Comparison of ENCODE assay signal across 28 mouse cellular contexts in the genomic region with DNA sequence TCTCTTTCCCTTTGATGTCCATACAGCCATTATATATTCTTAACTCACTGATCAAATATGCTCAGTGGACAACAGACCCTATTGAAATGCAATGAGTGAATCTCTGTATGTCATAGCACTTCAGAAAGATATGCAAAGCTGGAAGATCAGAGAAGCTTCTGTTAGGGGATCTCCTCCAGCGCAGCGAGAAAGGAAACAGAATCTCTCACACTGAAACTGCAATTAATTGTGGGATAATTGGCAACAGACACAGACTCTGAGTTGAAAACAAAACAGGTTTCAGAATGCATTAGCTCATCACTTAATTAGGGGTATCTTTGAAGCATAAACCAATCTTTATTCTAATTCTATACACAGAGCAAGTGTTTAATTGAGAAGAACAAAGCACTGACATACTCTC.
DNase-seq lines count a peak whose midpoint lies in the region; ATAC-seq lines count a peak whose summit lies in the region.
"Had no signal": no experiment of that assay in that cellular context is flagged by ENCODE, and none has a peak within 500 bp of the region (broad histone marks: within the 10 kb centered on the region; RNA-seq: fewer than 3 reads in every experiment).

No protein-coding gene starts in this region.

- 56% methylated on average over 2 of the region's 2 CpGs for WGBS in forebrain, embryonic 11.5 days
- 12% methylated on average over 2 of the region's 2 CpGs for WGBS in forebrain, embryonic 15.5 days
- WGBS in forebrain, embryonic 14.5 days: 19% methylated on average over 2 of the region's 2 CpGs
- WGBS in midbrain, embryonic 15.5 days: 23% methylated on average over 2 of the region's 2 CpGs

- no peak overlapping the region for H3K4me3 ChIP-seq in forebrain, embryonic 11.5 days (ENCODE audit: low read depth, low read length)
- no peak overlapping the region for H3K4me3 ChIP-seq in forebrain, embryonic 15.5 days
- H3K4me3 ChIP-seq in forebrain, embryonic 14.5 days (ENCODE audit: low read depth, low read length): no peak overlapping the region
- H3K4me3 ChIP-seq in midbrain, embryonic 15.5 days: no peak overlapping the region
- H3K4me3 ChIP-seq: embryonic facial prominence, embryonic 13.5 days; hindbrain, embryonic 15.5 days; kidney, embryonic 15.5 days; left cerebral cortex, adult 2 months; limb, embryonic 15.5 days; megakaryocyte, embryonic 14.5 days; neural tube, embryonic 12.5 days had no signal

- no peaks in the 10 kb centered on the region for H3K4me1 ChIP-seq in forebrain, embryonic 11.5 days (replicated peaks; ENCODE audit: control insufficient read depth, insufficient read depth, low read length)
- peaks cover 4% of the 10 kb centered on the region; the same call in 1 of the 2 replicates for H3K4me1 ChIP-seq in forebrain, embryonic 15.5 days
- H3K4me1 ChIP-seq in forebrain, embryonic 14.5 days (ENCODE audit: control insufficient read depth, insufficient read depth, low read length): no peaks in the 10 kb centered on the region
- peaks cover 14% of the 10 kb centered on the region; the same call in 1 of the 2 replicates for H3K4me1 ChIP-seq in midbrain, embryonic 15.5 days
- H3K4me1 ChIP-seq: embryonic facial prominence, embryonic 13.5 days; kidney, embryonic 15.5 days; limb, embryonic 15.5 days; megakaryocyte, embryonic 14.5 days; neural tube, embryonic 12.5 days had no signal

- H3K9me3 ChIP-seq in forebrain, embryonic 11.5 days (ENCODE audit: control insufficient read depth, low read length): no peaks in the 10 kb centered on the region
- no peaks in the 10 kb centered on the region for H3K9me3 ChIP-seq in forebrain, embryonic 15.5 days
- H3K9me3 ChIP-seq in forebrain, embryonic 14.5 days (replicated peaks; ENCODE audit: control insufficient read depth, low read length): no peaks in the 10 kb centered on the region
- H3K9me3 ChIP-seq in midbrain, embryonic 15.5 days: no peaks in the 10 kb centered on the region
- H3K9me3 ChIP-seq: embryonic facial prominence, embryonic 13.5 days; hindbrain, embryonic 15.5 days; kidney, embryonic 15.5 days; limb, embryonic 15.5 days; megakaryocyte, embryonic 14.5 days; neural tube, embryonic 12.5 days had no signal

- no peak overlapping the region for H3K4me2 ChIP-seq in forebrain, embryonic 11.5 days (ENCODE audit: low read depth, low read length, severe bottlenecking)
- no peak overlapping the region for H3K4me2 ChIP-seq in forebrain, embryonic 15.5 days (replicated peaks)
- H3K4me2 ChIP-seq in forebrain, embryonic 14.5 days (ENCODE audit: low read length): no peak overlapping the region
- no peak overlapping the region for H3K4me2 ChIP-seq in midbrain, embryonic 15.5 days
- H3K4me2 ChIP-seq: embryonic facial prominence, embryonic 13.5 days; heart, embryonic 11.5 days; hindbrain, embryonic 15.5 days; kidney, embryonic 15.5 days; limb, embryonic 15.5 days; lung, embryonic 14.5 days; neural tube, embryonic 12.5 days had no signal

- no peak for DNase-seq in forebrain, embryonic 11.5 days (ENCODE audit: low spot score)
- peak; percentile 21 for DNase-seq in MN1 (ENCODE audit: low spot score)
- DNase-seq in forebrain, embryonic 14.5 days (ENCODE audit: low spot score): peak; percentile 74
- no peak for DNase-seq in left cerebral cortex, postnatal 10 days (ENCODE audit: extremely low spot score in 1 of 2, low spot score in 2 of 2)
- DNase-seq in right cerebral cortex, postnatal 4 days: no peak
- DNase-seq in layer of hippocampus, postnatal 10 days (ENCODE audit: low spot score in 2 of 2): no peak
- DNase-seq: adrenal gland, postnatal 36 days; cerebellum, adult 18-20 months; cerebellum, postnatal 14 days; kidney, postnatal 36 days; left cerebral cortex, postnatal 4 days; lung, embryonic 14.5 days; lung, postnatal 36 days; right cerebral cortex, adult 18-20 months; thymus, adult 18-20 months; thymus, postnatal 36 days had no signal

- no peak overlapping the region for H3K9ac ChIP-seq in forebrain, embryonic 11.5 days (ENCODE audit: low read length)
- no peak overlapping the region for H3K9ac ChIP-seq in forebrain, embryonic 15.5 days (replicated peaks)
- H3K9ac ChIP-seq in forebrain, embryonic 14.5 days (ENCODE audit: low read length): no peak overlapping the region
- H3K9ac ChIP-seq in midbrain, embryonic 15.5 days: no peak overlapping the region
- H3K9ac ChIP-seq: embryonic facial prominence, embryonic 13.5 days; hindbrain, embryonic 15.5 days; kidney, embryonic 15.5 days; limb, embryonic 15.5 days; liver, embryonic 14.5 days; lung, embryonic 14.5 days; neural tube, embryonic 12.5 days had no signal

- no peaks in the 10 kb centered on the region for H3K27me3 ChIP-seq in forebrain, embryonic 11.5 days (ENCODE audit: control insufficient read depth, insufficient read depth, low read length)
- no peaks in the 10 kb centered on the region for H3K27me3 ChIP-seq in forebrain, embryonic 15.5 days
- no peaks in the 10 kb centered on the region for H3K27me3 ChIP-seq in forebrain, embryonic 14.5 days (replicated peaks; ENCODE audit: control insufficient read depth, insufficient read depth, low read length)
- H3K27me3 ChIP-seq in midbrain, embryonic 15.5 days (replicated peaks): no peaks in the 10 kb centered on the region
- H3K27me3 ChIP-seq: embryonic facial prominence, embryonic 13.5 days; hindbrain, embryonic 15.5 days; kidney, embryonic 15.5 days; limb, embryonic 15.5 days; megakaryocyte, embryonic 14.5 days; neural tube, embryonic 12.5 days had no signal

- intact Hi-C loops in left cerebral cortex, postnatal 10 days (cut with DNase I): no loop called here

- no peak overlapping the region for H3K27ac ChIP-seq in forebrain, embryonic 11.5 days (ENCODE audit: low read depth, low read length)
- H3K27ac ChIP-seq in forebrain, embryonic 15.5 days (replicated peaks): no peak overlapping the region
- H3K27ac ChIP-seq in forebrain, embryonic 14.5 days (ENCODE audit: low read depth, low read length): no peak overlapping the region
- peak overlapping the region; percentile 53 for H3K27ac ChIP-seq in midbrain, embryonic 15.5 days
- H3K27ac ChIP-seq: embryonic facial prominence, embryonic 13.5 days; hindbrain, embryonic 15.5 days; kidney, embryonic 15.5 days; left cerebral cortex, adult 2 months; limb, embryonic 15.5 days; liver, embryonic 14.5 days; neural tube, embryonic 12.5 days had no signal

- peak; percentile 75 for ATAC-seq in forebrain, embryonic 11.5 days (replicated peaks; ENCODE audit: low FRiP score)
- no peak; the same call in 1 of the 2 replicates for ATAC-seq in forebrain, embryonic 15.5 days (replicated peaks)
- peak; percentile 69 for ATAC-seq in forebrain, embryonic 14.5 days
- ATAC-seq in midbrain, embryonic 15.5 days (replicated peaks): peak; percentile 71
- ATAC-seq: intestine, embryonic 16.5 days had no signal

- no peaks in the 10 kb centered on the region for H3K36me3 ChIP-seq in forebrain, embryonic 11.5 days (ENCODE audit: control insufficient read depth, insufficient read depth, low read length)
- H3K36me3 ChIP-seq in forebrain, embryonic 15.5 days: no peaks in the 10 kb centered on the region
- no peaks in the 10 kb centered on the region for H3K36me3 ChIP-seq in forebrain, embryonic 14.5 days (ENCODE audit: control insufficient read depth, insufficient read depth, low read length)
- H3K36me3 ChIP-seq in midbrain, embryonic 15.5 days (replicated peaks): no peaks in the 10 kb centered on the region
- H3K36me3 ChIP-seq: embryonic facial prominence, embryonic 13.5 days; hindbrain, embryonic 15.5 days; kidney, embryonic 15.5 days; limb, embryonic 15.5 days; neural tube, embryonic 12.5 days had no signal

Comparison
In these comparisons a context has a peak if more than half of its experiments do, and no peak if none do; other contexts are left out.
1. DNase-seq: peak in MN1 (single experiment) and forebrain, embryonic 14.5 days (single experiment); none in forebrain, embryonic 11.5 days (single experiment), left cerebral cortex, postnatal 10 days (0 of 2), right cerebral cortex, postnatal 4 days (single experiment) and layer of hippocampus, postnatal 10 days (0 of 2).